Mouse (Mus musculus) frontal cortex, postnatal 14 days (tissue): ENCODE results near the gene Sgcg.

Experiments used
- DNase-seq, 2 experiments: peaks; one replicate each; pipeline ENCODE4 v3.0.0; 2022; ENCODE audit warnings: low spot score in 2 of 2

Gene Sgcg

GRCm38 (mm10) chr14:61232016-61232568 is 26.2 kb downstream of the Sgcg start:
- DNase-seq, result no peak

GRCm38 (mm10) chr14:61230179-61230578 is 28.1 kb downstream of the Sgcg start:
- DNase-seq, result no peak

GRCm38 (mm10) chr14:61229763-61230162 is 28.5 kb downstream of the Sgcg start:
- DNase-seq, result no peak

- no peak for DNase-seq
These were observed 32.1 kb downstream of the Sgcg start for GRCm38 (mm10) chr14:61226151-61226550.

- DNase-seq, result no peak
These were observed 33.8 kb downstream of the Sgcg start for GRCm38 (mm10) chr14:61224387-61225077.

- no peak for DNase-seq
These were observed 34.5 kb downstream of the Sgcg start for GRCm38 (mm10) chr14:61223740-61224139.

- no peak for DNase-seq
These were observed 35.8 kb downstream of the Sgcg start for GRCm38 (mm10) chr14:61222506-61222905.

- DNase-seq, result no peak
These were observed 37.1 kb downstream of the Sgcg start for GRCm38 (mm10) chr14:61221166-61221565.

GRCm38 (mm10) chr14:61211754-61212153 is 46.5 kb downstream of the Sgcg start:
- no peak for DNase-seq

- DNase-seq, result no peak
These were observed 48.2 kb downstream of the Sgcg start for GRCm38 (mm10) chr14:61210111-61210510.

- DNase-seq, result no peak
These were observed 63.9 kb downstream of the Sgcg start for GRCm38 (mm10) chr14:61194416-61194815.

- DNase-seq, result no peak
These were observed 66.0 kb downstream of the Sgcg start for GRCm38 (mm10) chr14:61192326-61192725.

GRCm38 (mm10) chr14:61191904-61192303 is 66.4 kb downstream of the Sgcg start:
- DNase-seq, result no peak

- no peak for DNase-seq
These were observed 85.1 kb downstream of the Sgcg start for GRCm38 (mm10) chr14:61173229-61173628.

- DNase-seq, result peak; percentile 98 to 99
These were observed 85.6 kb downstream of the Sgcg start for GRCm38 (mm10) chr14:61172548-61173158.

GRCm38 (mm10) chr14:61171261-61171970 is 86.9 kb downstream of the Sgcg start:
- no peak for DNase-seq
